Mouse (Mus musculus): ENCODE measurements around the gene Crocc.

- TF ChIP-seq CTCF (IDR thresholded peaks at IDR 0.05; ENCODE audit: extremely low read depth, insufficient read length, insufficient replicate concordance, low read depth, low read length): peak; percentile 98
- TF ChIP-seq POLR2A (IDR thresholded peaks at IDR 0.05; ENCODE audit: low read depth, low read length): no peak
These were observed 4.8 kb upstream of the Crocc start for GRCm38 (mm10) chr4:141065123-141065522.
